Mouse (Mus musculus) neural tube, embryonic 11.5 days (tissue): Measurements from ENCODE around the gene Sidt1. TPM values are rescaled to one million over a fixed set of nuclear protein-coding genes. Genes with fewer than 3 reads are reported as not detected.

ENCODE experiments used
- ATAC-seq: fragments of 200-750 bp; cut with Nextera tagmentation; 2 replicates; pipeline ENCODE4 v1.8.0; 2017; ENCODE audit warnings: moderate number of reproducible peaks, mild to moderate bottlenecking, moderate TSS enrichment, moderate library complexity; ENCODE audit not compliant: insufficient read depth, low FRiP score, low TSS enrichment
- DNase-seq: peaks from one replicate; pipeline ENCODE4 v3.0.0-alpha.2; 2015; ENCODE audit warnings: low spot score
- H3K27ac ChIP-seq: fragments of 300-500 bp; sonication (generic); 2 replicates; pipeline ENCODE4 v1.5.1; 2014; ENCODE audit warnings: low read depth, mild to moderate bottlenecking, low read length
- H3K27me3 ChIP-seq: fragments of 300-500 bp; sonication (generic); 2 replicates; pipeline ENCODE4 v1.6.1; 2014; ENCODE audit warnings: mild to moderate bottlenecking, low read length, mixed read lengths; ENCODE audit not compliant: control insufficient read depth, insufficient read depth
- H3K36me3 ChIP-seq: fragments of 300-500 bp; sonication (generic); 2 replicates; pipeline ENCODE4 v1.6.1; 2014; ENCODE audit warnings: mild to moderate bottlenecking, low read length, moderate library complexity, mixed read lengths; ENCODE audit not compliant: control insufficient read depth, insufficient read depth
- H3K4me1 ChIP-seq: fragments of 300-500 bp; sonication (generic); 2 replicates; pipeline ENCODE4 v1.6.1; 2014; ENCODE audit warnings: low read length, mixed read lengths; ENCODE audit not compliant: control insufficient read depth, insufficient read depth
- H3K4me2 ChIP-seq: fragments of 300-500 bp; sonication (generic); 2 replicates; pipeline ENCODE4 v1.6.1; 2014; ENCODE audit warnings: low read depth, mild to moderate bottlenecking, moderate library complexity
- H3K4me3 ChIP-seq: fragments of 300-500 bp; sonication (generic); 2 replicates; pipeline ENCODE4 v1.5.1; 2014; ENCODE audit warnings: low read depth, low read length
- H3K9ac ChIP-seq: fragments of 300-500 bp; sonication (generic); 2 replicates; pipeline ENCODE4 v1.6.1; 2014; ENCODE audit warnings: mild to moderate bottlenecking, low read length
- H3K9me3 ChIP-seq: fragments of 300-500 bp; sonication (generic); 2 replicates; pipeline ENCODE4 v1.6.1; 2016; ENCODE audit warnings: low read length; ENCODE audit not compliant: control insufficient read depth
- WGBS: fragments of 180-500 bp; shearing (Covaris S2); extraction: QIAGEN DNeasy Blood & Tissue Kit; methylation state at CpG from one replicate; pipeline ENCODE4 v1.1.7; 2014; 5-methylcytosine and 5-hydroxymethylcytosine counted together
- polyA plus RNA-seq: library from polyadenylated mRNA; unstranded; fragments of >200 nt; fragmentation: Nextera tagmentation; extraction: Ambion mirVana; gene quantifications from 2 replicates; pipeline ENCODE4 v1.2.1, GENCODE M21; 2014

Sidt1 gene
- 0.18 and 0.32 TPM in 2 replicates for polyA plus RNA-seq

DNA sequence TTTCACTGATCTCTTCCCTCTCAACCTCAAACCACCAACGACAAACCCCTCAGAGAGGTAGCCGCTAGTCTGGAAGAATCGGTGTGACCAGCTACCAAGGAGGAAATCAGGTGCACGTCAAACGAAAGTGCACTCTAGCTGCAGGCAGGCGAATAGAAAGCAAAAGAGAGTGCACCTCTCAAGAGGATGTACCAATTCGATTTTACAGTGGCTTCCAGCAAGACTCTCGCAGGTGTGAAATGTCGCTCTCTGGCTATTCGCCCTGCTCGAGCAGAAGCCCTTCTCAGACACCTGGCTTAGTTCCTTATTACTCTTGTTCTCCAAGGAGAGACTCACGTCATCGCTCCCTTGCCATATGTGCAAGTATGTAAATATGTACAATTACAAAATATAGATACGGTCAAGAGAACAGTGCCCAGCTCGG is at the start of gene Sidt1:
TSS of gene Sidt1 (minus strand) at position 336 of the 424 bp plus-strand sequence.
- Histone ChIP-seq H3K9ac (peak within 1 kb of the TSS; percentile 63), H3K4me3 (peak within 1 kb of the TSS; percentile 65), H3K27me3 (peaks cover 26% of the 10 kb centered on the region), H3K36me3 (no peaks in the 10 kb centered on the region), H3K9me3 (no peaks in the 10 kb centered on the region), H3K4me2 (peak within 1 kb of the TSS; percentile 99), H3K27ac (no peak within 1 kb of the TSS), H3K4me1 (0 out of 2 replicates have a peak, but pooled peaks cover 5% of the 10 kb centered on the region)
- no peak for ATAC-seq
- DNase-seq = peak; percentile 41
- 7% methylated on average over 15 of the region's 15 CpGs for WGBS

DNA sequence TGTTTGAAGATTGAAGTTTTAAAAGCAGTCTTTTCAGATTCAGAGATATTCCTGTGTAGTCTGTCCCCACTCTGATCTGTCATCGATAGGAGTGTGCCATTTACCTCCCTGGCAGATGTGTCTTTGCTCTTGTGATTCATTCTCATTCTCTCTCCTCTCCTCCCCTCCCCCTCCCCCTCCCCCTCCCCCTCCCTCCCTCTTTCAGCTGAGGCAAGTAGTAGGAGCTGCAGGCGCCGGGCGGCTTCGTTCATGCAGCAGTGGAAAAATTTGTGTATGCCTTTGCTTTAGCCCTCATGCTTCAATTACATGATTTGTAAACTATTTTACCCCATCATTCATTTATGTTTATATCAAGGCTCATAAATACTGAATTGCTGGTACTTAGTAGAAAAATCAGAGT is 48.6 kb upstream of the Sidt1 start:
- H3K4me3 ChIP-seq = no peak overlapping the region
- 16% methylated on average over 3 of the region's 5 CpGs for WGBS
- H3K36me3 ChIP-seq = peaks cover 2% of the 10 kb centered on the region; the same call in 1 of the 2 replicates
- no peak for ATAC-seq
- H3K4me2 ChIP-seq = no peak overlapping the region
- H3K27ac ChIP-seq = no peak overlapping the region
- no peaks in the 10 kb centered on the region for H3K9me3 ChIP-seq
- peaks cover 3% of the 10 kb centered on the region; the same call in 1 of the 2 replicates for H3K4me1 ChIP-seq
- H3K27me3 ChIP-seq = no peaks in the 10 kb centered on the region
- H3K9ac ChIP-seq = no peak overlapping the region
- DNase-seq = no peak

GRCm38 (mm10) chr16:44380006-44380405 is 47.0 kb upstream of the Sidt1 start:
- H3K27me3 ChIP-seq = no peaks in the 10 kb centered on the region
- peaks cover 3% of the 10 kb centered on the region; the same call in 1 of the 2 replicates for H3K4me1 ChIP-seq
- no peak overlapping the region for H3K27ac ChIP-seq
- H3K36me3 ChIP-seq = peaks cover 2% of the 10 kb centered on the region; the same call in 1 of the 2 replicates
- no peak overlapping the region for H3K4me3 ChIP-seq
- H3K9me3 ChIP-seq = no peaks in the 10 kb centered on the region
- WGBS = 72% methylated on average over 4 of the region's 4 CpGs
- H3K9ac ChIP-seq = no peak overlapping the region
- no peak overlapping the region for H3K4me2 ChIP-seq
- DNase-seq = no peak
- no peak for ATAC-seq

DNA sequence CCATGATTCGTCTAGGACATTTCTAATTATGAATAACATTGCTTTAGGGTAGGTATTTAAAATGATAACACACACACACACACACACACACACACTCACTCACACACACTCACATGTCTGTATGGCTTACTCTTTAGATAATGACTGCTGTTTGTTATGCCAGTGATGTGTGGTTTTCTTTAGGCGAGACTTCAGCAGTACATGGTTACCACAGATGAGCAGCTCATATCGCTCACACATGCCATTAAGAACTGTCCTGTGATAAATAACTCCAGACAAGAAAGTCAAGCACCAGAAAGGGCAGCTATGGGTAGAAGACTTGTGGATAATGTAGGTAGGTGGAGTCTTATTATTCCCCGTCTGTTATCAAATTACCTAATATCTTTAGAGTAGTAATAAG is 42.5 kb upstream of the Sidt1 start:
- H3K27ac ChIP-seq = no peak overlapping the region
- no peaks in the 10 kb centered on the region for H3K4me1 ChIP-seq
- ATAC-seq = no peak
- no peaks in the 10 kb centered on the region for H3K27me3 ChIP-seq
- no peak overlapping the region for H3K4me2 ChIP-seq
- H3K9ac ChIP-seq = no peak overlapping the region
- no peaks in the 10 kb centered on the region for H3K9me3 ChIP-seq
- peaks cover 4% of the 10 kb centered on the region for H3K36me3 ChIP-seq
- DNase-seq = no peak
- no peak overlapping the region for H3K4me3 ChIP-seq
- WGBS = 93% methylated on average over 4 of the region's 4 CpGs

GRCm38 (mm10) chr16:44365522-44365921 is 32.5 kb upstream of the Sidt1 start:
- H3K9me3 ChIP-seq = no peaks in the 10 kb centered on the region
- no peak overlapping the region for H3K9ac ChIP-seq
- H3K27ac ChIP-seq = no peak overlapping the region
- H3K36me3 ChIP-seq = no peaks in the 10 kb centered on the region
- H3K4me1 ChIP-seq = no peaks in the 10 kb centered on the region
- H3K4me3 ChIP-seq = no peak overlapping the region
- DNase-seq = no peak
- ATAC-seq = no peak
- H3K4me2 ChIP-seq = no peak overlapping the region
- 96% methylated on average over 7 of the region's 7 CpGs for WGBS
- no peaks in the 10 kb centered on the region for H3K27me3 ChIP-seq

DNA sequence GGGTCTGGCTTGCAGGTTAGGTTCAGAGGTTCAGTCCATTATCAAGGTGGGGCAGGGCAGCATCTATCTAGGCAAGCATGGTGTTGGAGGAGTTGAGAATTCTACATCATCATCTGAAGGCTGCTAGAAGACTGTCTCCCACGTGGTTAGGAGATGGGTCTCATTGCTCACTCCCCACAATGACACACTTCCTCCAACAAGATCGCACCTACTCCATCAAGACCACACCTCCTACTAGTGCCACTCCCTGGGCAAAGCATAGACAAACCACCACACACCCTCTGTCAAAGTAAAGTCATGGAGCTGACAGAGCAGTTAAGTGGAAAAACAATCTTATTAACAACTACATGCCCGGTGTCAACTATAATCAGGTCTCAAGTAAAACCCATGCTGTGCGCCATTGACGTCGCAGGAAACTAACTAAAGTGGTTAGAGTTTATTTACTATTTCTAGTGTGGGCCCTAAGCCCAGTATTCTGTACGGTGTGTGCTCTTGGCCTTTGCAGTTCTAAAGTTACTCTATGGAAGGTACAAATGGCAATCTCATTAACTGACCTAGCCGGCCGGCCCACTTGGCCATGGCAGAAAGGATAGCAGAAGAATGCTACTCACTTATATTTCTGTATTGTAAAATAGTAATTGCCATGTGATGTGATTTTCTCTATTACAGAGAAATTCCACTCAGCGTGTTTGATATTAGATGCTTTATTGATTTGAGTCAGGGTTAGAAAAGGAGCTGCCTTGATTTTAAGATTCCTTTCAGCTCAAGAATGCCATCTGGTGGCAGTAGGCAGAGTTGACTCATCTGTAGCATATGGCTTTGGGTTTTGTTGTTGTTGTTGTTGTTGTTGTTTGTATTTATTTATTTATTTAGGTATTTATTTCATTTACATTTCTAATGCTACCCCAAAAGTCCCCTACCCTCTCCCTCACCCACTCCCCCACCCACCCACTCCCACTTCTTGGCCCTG is 29.2 kb upstream of the Sidt1 start:
- WGBS = 86% methylated on average over 10 of the region's 10 CpGs
- Histone ChIP-seq H3K4me3 (no peak overlapping the region), H3K9ac (no peak overlapping the region), H3K9me3 (no peaks in the 10 kb centered on the region), H3K27me3 (no peaks in the 10 kb centered on the region), H3K4me1 (no peaks in the 10 kb centered on the region), H3K27ac (no peak overlapping the region), H3K4me2 (no peak overlapping the region), H3K36me3 (no peaks in the 10 kb centered on the region)
- ATAC-seq (no peak), DNase-seq (no peak)

- Histone ChIP-seq H3K27ac (no peak overlapping the region), H3K4me3 (no peak overlapping the region), H3K4me1 (no peaks in the 10 kb centered on the region), H3K4me2 (no peak overlapping the region), H3K9me3 (no peaks in the 10 kb centered on the region), H3K9ac (no peak overlapping the region), H3K27me3 (no peaks in the 10 kb centered on the region), H3K36me3 (no peaks in the 10 kb centered on the region)
- WGBS = 80% methylated on average over 4 of the region's 4 CpGs
- ATAC-seq (no peak), DNase-seq (peak; percentile 19)
Measured at GRCm38 (mm10) chr16:44357571-44358268, 24.7 kb upstream of the Sidt1 start.

DNA sequence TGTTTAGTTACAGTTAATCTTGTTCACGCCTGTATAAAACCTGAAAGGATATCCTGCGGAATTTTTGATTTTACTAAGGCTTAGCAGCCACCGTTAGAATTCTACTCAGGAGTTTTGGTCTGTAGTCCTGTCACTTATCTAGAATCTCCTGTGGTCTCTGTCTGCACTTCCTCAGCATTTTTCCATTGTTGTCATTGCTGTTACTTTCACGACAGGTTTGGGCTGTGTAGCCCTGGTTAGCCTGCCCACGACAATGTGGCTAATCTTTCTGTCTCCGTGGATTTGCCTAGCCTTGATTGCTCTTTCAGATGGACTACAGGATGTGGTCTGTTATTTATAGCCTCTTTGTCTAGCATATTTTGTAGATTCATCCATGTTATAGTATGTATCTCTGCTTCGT is 23.3 kb upstream of the Sidt1 start:
- no peak for DNase-seq
- Histone ChIP-seq H3K27me3 (no peaks in the 10 kb centered on the region), H3K9ac (no peak overlapping the region), H3K4me1 (no peaks in the 10 kb centered on the region), H3K36me3 (no peaks in the 10 kb centered on the region), H3K27ac (no peak overlapping the region), H3K4me2 (no peak overlapping the region), H3K4me3 (no peak overlapping the region), H3K9me3 (no peaks in the 10 kb centered on the region)
- 82% methylated on average over 7 of the region's 7 CpGs for WGBS
- ATAC-seq = no peak
